Mouse (Mus musculus) CD4-positive, CD25-positive, alpha-beta regulatory T cell, adult 2 months (primary cell): ENCODE results near the gene Gm20532.

Experiments used
- DNase-seq: peaks from one replicate; pipeline ENCODE4 v3.0.0-alpha.2; 2012; ENCODE audit warnings: low read depth, low spot score

Gene Gm20532

DNA sequence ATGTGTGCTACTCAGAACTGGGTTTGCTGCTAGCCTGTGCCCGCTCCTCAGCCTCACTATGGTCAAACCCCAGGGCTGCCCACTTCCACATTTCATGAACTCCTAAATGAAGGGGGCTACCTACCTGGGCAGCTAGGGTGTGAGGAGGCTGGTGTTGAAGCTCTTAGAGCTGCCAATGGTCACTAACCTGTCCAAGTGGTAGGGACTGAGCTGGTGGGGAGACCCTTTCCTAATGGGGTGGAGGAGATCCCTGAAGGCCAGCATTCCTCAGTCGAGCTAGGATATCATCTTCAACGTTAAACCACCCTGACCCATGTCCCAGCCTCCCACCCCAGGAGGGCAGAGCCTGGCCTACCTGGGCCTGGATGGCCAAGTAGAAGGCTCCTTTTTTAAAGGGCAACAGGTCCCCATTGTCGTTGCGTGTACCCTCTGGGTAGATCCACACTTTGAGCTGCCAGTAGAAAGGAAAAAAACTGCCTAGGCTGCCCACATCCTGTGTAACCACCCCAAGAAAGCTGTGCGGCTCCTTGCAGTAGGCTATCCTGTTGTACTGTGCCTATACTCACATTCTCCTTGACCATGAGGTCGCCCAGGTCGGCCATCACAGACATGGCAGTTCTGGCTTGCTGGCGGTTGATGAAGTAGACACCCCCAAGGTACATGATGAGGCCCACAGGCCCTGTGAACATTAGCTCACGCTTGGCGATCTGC, 9.4 kb downstream of the Gm20532 start:
- DNase-seq: no peak

DNA sequence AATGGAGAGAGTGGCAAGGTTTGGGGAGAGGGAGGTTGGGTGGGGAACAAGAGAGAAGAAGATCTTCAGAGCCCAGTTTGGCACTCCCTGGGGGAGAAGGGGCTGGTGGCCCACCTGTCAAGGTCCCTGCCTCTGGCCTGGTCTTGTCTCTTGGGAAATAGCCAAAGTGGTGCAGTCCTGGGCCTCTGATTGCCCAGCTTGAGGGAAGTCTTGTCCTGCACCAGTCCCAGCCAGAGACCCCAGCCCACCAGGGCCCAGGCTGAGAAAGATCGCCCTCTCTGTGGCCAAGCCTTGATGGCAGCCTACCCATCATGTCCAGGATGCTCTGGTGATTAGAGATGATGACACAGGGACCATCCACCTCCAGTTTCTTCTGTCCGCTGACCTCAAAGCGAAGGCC, 10.5 kb downstream of the Gm20532 start:
- DNase-seq: no peak

DNA sequence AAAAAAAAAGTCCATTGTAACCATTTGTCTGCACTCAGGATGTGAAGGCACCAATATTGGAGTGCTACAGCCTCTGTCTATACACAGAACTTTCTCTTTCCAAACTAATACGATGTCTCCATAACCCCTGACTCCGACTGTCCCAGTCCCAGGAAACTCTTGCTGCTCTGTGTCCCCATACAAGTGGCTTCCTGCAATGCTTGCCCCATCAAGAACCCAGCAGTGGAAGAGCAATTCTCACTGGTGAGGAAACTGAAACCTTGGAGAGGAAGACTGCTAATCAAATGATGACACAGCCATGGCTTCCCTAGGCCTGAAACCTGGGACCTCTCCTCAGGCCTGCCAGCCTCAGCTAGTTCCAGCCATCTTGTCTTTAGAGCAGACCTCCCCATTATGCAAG, 11.4 kb downstream of the Gm20532 start:
- no peak for DNase-seq

DNA sequence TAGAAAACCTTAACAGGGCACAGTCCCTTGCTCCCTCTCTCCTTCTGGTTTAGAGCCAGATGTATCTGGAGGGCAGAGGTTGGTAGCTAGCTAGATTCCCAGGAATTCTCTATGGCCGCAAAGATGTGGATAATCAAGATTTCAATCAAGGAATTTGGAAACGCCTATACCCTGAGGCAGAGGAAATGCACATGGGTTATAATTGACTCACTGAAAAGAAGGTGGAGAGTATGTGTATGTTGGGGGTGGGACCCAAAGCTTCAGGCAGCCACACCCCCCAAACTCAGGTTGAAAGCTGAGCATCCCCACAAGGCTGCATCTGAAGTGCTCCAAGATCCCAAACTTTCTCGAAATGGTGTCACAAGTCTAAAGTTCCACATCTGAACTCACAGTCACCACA, 12.0 kb downstream of the Gm20532 start:
- no peak for DNase-seq

DNA sequence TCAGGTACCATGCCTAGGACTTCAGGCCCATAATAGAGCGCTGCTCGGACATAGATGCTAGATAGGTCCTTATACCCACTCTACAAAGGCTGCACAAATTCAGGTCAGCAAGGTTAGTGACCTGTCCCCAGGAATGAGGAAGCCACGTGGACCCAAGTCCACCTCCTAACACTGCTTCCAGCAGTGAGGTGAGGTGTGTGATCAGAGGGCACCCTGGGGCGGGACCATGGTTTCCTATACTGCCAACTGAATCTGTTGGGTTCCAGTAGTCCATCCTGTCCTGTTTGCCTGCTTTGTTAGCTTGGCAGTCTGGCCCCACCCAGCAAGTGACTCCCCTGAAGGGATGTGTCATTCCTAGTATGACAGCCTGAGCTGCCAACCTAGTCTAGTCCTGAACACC, 13.5 kb downstream of the Gm20532 start:
- no peak for DNase-seq

DNA sequence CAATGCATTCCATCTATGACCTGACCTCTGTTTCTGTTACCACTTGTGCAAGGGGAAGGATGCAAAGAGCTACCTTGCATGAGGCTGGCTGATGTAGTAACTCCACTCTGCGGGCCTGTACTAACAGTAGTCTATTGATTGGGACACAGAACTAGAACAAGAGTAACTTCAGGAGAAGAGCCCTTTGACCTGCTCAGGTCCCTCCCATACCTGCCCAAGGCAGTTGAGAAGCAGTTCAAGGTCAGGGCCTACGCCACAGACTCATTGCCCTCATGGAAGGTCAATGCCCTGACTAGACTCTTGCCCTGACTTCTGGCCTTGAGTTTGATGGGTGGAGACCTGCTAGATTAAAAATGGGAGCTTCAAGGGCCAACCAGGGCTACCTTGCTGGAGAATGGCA, 14.2 kb downstream of the Gm20532 start:
- DNase-seq: no peak

DNA sequence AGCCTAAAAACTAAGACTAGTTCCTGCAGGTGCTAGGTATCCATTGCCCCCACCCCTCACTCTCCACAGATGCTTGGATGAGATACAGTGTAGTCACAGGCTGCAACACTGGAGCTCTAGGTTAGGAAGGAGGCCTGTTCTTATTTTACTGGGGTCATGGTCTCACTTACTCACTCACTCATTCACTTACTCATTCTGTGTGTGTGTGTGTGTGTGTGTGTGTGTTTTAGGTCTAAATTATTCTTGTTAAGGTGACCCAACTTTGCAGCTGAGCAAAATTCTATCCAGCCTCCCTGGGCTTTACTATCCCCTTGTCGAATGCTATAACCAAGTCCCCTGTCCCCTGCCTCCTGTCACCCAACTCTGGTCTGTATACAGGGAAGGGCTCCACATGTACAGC, 15.2 kb downstream of the Gm20532 start:
- DNase-seq: no peak

DNA sequence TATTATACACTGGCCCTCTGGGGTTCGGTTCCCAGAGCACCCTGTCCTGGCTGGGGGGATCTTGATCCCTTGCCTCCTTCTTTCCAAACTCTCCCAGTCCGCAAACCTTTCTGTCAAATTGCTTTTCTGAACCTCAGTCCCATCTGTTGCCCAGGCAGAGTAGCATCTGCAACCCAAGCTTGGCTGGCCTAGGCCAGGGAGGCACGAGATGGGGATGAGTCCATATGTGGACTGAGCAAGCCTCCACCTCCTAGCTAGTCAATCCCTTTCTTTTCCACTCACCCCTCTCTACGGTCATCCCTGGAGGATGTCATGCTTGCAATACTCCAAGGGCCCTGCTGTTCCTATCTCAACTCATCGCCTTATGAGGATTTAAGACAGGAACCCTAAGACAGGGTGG, 16.2 kb downstream of the Gm20532 start:
- DNase-seq: no peak

DNA sequence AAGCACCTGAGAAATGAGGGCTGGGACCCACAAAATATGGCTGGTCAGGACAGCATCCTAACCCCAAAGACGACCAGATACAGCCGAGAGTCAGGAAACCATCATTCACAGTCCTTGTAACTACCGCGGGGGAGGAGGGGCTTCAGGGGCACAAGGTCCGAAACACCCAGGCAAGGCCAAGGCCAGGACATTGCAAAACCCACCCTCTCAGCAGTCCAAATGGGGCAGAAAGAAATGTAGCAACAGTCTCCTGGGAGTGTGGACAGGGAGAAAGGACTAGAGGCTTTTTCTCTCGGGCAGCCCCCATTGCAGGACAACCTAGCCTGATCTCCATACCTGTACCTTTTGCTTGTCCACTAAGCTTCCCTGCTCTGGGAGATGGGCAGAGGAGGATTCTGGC, 16.7 kb downstream of the Gm20532 start:
- DNase-seq: no peak

DNA sequence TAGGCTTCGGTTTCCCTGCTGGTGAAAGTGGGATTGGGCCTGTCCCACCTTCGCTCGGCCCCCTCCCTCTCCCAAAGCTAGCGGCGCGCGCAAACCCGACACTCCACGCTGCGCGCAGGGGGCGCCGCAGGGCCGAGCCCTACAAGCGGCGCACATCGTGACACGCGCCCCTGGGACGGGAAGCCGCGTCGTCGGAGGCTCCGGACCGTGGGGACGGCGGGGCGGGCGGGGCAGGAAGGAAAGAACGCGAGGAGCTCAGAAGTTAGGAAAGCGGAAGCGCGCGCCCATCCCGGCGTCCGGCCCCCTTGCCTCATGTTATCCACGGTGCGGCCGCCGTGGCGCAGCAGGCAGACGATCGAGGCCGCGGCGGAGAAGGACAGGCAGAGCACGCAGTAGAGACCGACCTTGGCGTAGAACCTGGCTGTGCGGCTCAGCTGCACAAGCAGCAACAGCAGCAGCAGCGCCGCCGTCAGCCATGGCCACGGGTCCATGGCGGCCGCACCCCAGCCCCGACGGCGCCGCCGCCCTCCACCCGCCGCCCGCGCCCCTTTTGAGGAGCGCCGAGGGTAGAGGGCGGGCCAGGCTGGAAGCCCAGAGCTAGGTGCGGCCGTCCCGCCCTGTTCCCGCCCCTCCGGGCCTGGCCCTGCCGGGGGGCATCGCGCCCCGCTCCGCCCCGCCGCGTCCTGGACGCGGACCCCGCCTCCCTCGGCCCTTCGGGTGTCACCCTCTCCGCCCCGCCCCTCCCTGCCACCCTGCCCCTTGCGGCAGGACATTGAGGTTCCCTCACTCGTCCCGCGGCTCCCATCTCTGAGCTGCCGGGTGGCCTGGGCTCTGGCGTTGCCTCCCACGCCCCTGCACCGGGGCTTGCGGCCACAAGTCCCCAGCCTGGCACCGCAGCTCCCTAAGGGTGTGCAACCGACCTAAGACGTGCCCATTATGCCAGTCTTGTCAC, 17.6 kb downstream of the Gm20532 start, which contains the start of gene Agpat2:
Gene Agpat2, minus strand, starts transcription at position 698 of the 952 bp plus-strand sequence.
- peak; percentile 85 for DNase-seq

DNA sequence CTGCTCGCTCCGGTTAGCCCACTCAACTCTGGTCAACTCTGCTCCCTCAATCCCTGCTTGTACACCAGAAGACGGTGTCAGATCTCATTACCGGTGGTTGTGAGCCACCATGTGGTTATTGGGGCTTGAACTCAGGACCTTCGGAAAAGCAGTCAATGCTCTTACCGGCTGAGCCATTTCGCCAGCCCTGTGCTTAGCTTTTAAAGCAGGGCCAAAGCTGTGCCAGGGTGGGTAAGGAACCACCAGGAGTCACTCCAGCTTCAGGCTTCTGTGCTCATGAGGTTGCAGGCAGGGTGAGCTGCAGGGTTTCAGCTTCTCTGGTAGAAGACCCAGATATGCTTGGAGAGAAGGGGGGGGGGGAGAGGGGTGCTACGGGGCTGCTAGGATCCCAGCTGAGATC, 18.9 kb downstream of the Gm20532 start:
- no peak for DNase-seq

DNA sequence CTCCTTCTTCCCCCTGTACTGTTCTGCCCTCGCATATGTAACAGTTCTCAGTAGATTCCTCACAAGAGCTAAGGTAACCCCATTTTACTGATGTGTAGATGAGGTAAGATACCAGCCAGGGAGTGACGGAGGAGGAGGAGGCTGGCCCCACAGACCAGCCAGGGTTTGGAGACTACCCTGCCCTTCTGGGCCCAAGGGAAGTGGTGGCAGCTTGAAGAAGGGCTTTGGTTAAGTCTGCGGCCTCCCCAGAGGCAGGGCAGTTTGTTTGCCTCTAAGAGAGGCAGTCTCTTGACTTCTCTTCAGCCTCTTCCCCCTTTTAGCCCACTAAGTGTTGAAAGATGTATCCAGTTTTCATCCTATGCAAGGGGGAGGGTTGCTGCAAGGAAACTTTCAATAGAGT, 20.1 kb downstream of the Gm20532 start:
- no peak for DNase-seq

DNA sequence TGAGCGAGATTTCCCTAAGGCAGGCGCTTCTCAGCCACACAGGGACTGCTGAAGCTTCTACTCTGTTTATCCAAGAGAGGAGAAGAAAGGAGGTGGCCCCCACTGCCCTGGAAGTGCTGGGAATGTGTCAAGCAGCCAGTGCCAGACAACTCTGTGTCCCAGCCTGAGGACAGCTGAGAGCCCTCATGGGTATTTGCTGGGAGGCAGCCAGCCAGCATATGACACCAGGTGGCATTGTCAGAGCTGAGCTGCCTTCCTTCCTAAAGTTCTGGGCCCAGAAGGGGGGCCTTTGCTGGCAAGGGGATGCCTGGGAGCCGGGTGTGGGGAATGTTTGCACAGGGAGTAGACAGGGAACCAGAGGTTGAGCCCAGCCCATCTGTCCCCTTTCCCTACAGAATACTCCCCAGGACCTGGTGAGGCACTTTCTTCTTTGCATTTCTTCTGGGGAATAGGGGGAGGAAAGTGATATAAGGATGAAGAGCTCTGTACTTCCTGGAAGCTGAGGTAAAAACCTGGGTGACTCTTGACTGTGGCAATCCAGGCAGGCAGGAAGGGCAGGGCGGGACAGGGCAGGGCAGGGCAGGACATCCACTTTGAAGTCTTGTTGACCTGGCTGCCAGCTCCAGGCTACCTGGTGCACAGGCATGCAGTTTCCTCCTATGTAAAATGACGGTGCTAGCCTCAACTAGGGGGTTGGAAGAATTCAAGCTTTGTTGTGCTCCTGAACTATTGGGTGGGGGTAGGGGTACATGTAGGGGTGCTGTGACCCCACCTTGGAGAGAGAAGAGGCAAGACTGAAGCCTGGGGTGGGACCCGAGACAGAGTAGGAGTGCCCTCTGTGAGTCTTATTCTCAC, 20.8 kb downstream of the Gm20532 start:
- no peak for DNase-seq

DNA sequence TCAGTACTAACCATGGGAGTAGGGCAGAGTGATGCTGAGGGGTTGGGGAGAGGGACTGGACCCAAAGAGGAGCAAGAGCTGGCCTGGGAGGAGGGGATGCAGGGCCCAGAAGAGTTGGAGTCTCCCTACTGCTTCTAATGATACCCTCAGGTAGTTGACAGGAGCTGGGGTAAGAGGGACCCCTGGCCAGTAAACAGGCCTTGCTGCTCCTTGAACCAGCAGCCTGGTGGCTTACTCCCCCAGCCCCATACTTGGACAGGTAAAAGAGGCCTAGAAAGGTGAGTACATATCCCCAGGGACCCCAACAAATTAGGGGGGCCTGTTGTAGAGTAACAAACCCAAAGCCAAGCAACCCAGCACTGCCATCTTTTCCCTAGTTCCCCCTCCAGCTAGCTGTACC, 22.3 kb downstream of the Gm20532 start:
- no peak for DNase-seq

DNA sequence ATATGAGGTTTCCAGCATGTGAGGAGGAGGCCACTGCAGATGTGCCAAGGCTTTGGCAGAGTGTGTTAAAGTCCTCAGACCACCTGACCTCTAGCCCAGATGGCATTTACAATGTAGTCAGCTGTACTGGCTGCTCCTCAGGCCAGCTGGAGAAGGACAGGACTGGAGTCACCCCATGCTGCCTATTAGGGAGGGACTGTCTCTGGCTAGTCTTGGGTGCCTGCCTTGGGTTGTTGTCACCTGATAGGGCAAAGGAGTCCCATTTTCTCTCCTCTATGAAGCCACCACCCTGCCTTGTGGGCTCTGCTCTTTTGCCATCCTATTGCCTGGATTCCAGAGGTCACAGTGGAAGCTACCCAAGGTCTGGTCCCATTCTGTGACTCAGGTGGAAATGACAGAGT, 22.8 kb downstream of the Gm20532 start:
- no peak for DNase-seq

DNA sequence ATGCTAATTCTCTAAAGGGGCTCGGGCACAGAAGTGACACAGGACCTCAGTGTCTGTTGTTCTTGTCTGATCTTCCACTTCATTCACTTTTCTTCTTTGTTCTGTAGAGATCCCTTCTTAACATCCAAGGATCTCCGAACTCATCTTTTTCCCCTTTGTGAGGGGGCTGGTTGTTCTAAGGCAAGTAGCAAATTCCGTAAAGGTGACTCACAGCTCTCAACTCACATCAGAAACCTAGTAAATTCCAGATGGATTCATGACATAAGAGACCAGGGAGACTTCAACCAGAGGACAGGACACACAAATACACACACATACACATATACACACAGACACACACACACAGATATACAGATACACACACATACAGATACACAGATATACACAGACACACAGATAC, 24.1 kb downstream of the Gm20532 start:
- DNase-seq: no peak

DNA sequence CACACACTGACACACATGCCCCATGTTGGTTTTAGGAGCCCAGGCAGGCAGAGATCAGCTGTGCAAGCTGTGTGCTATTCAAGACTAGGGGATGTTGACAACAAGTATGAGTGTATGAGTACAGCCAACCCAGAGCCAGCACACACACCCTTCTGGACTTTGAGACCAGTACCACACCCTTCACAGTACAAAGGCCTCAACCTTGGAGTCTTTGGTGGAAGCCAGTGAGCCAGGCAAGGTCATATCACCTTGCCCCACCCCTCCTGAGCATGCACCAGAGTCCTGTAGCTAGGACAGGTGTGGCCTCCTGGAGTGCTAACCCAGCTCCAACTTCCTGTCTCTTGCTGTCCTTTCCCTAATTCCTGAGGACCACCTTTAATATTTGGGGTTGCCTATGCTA, 24.6 kb downstream of the Gm20532 start:
- DNase-seq: no peak

DNA sequence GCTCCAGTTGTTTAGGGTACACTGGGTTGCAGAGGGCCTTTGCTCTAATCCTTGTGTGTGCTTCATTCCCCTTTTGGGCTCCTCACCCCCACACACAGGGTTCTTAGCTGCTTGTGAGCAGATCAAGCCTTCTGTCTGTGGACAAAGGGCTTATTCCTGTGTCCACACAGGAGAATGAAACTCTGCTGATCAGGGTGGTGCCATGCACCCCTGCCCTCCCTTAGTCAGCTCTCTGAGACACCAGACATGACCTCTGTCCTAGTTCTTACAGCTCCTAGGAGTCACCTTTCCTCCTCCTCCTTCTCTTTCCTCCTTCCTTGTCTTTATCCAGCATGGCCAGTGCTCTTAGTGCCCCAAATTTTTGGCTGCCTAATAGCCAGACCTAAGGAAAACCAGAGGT, 25.5 kb downstream of the Gm20532 start:
- no peak for DNase-seq

DNA sequence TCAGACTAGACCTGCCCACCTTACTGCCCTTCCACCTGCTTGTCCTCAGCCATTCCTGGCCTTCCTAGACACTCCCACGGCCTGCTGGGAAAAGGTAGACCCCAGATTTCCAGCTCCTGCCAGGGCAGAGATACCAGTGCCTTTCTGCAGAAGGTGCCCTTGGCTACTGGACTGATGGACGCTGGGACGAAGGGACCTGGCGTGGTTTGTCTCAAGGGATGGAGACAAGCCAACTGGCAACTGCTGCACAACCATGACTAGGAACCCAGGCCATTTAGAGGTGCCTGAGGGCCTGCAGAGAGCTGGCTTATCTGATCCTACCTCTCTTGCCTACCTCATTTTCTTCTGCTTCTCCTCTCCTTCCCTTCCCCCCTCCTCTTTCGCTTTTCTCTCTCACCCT, 28.5 kb downstream of the Gm20532 start:
- DNase-seq: no peak

DNA sequence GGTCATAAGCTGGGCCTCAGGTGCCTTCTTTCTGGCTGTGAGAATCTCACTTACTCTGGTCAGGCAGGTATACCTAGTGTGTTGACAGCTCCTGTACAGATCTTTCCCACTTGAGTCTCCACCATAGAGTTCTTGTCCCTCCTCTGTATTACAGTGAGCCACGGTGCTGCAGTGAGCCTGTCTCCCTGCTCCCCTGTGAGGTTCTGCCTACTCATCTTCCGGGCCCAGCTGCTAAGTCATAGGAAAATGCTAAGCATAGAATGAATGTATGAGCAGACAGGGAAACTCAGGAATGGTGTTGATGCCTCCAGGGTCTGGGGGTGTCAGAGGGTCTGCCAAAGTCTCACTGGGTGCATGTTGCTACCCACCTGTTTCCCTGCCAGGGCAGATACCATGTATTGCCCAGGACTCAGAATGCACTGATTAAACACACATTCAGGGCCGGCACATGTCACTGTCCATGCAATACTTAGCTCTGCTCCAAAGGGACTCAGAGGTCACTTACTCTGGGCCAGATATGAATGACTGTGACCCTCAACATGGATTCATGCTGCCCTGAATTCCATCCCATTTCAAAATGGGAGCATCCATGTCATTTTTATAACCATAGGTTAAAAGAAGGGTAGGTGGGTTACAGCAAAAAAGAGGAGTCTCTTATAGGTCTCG, 29.2 kb downstream of the Gm20532 start:
- no peak for DNase-seq

DNA sequence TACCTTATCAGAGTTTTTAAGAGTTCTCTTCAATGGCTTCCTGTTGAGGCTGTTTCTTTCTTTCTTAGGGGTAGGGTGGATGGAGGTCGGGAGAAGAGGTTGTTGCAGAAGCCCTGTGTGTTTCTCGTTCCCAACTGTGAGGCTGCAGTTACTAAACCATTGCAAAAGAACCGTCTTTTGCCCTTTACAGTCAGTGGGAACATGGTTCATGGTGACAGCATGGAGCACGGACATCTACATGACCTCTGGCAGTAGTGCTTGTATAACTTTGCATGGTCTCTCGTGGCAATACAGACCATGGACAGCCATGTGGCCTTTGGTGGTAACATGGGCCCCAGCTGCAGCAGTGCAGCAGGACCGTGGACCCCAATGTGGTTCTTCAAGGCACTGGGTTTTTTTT, 30.9 kb downstream of the Gm20532 start:
- no peak for DNase-seq

DNA sequence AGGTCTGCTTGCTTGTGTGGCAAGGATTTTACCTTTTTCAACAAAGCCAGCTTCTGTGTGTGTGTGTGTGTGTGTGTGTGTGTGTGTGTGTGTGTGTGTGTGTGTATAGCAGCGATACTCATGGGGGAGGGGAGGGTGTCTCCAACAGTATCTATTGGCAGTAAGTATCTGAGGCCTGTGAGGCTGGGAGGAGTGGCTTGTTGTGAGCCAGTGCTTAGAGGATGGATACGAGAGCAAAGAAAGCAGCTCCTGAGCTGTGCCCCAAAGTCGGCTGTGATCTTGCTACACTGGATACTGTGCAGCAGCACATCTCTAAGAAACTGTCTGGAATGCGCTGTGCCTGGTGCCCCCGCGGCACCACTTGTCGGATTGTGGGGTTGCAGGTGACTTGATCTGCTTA, 31.5 kb downstream of the Gm20532 start:
- no peak for DNase-seq
